Mouse (Mus musculus) brain, embryonic 14.5 days (tissue): ENCODE measurements around the gene Lpar3. TPM values are rescaled to one million over a fixed set of nuclear protein-coding genes. Genes with fewer than 3 reads are reported as not detected.
"Not testable (repeated sequence)": the region's sequence is repeated elsewhere in the genome, so short reads cannot be mapped to it uniquely, and the experiment has no call there.

Source experiments
- DNase-seq: peaks from one replicate; pipeline ENCODE4 v3.0.0-alpha.2; 2011; ENCODE audit warnings: low read depth
- CTCF ChIP-seq: fragments of 200-500 bp; IDR thresholded peaks from 2 replicates; pipeline ENCODE4 v1.5.1; 2012; ENCODE audit warnings: inconsistent platforms, mild to moderate bottlenecking, moderate library complexity, borderline replicate concordance; ENCODE audit not compliant: insufficient read depth, insufficient read length; ENCODE audit errors: extremely low read depth
- POLR2A ChIP-seq: fragments of 200-500 bp; IDR thresholded peaks from 2 replicates; pipeline ENCODE4 v1.6.1; 2012; ENCODE audit warnings: mild to moderate bottlenecking, inconsistent platforms, borderline replicate concordance; ENCODE audit not compliant: poor library complexity, insufficient read depth, insufficient read length, severe bottlenecking; ENCODE audit errors: extremely low read depth
- polyA plus RNA-seq: library from polyadenylated mRNA; depleted of rRNA; stranded (reverse); fragments of >200 nt; gene quantifications from 2 replicates; pipeline ENCODE4 v1.2.3, GENCODE M21; 2012

The Lpar3 gene
- polyA plus RNA-seq, 1 experiment = 0.52 TPM

DNA sequence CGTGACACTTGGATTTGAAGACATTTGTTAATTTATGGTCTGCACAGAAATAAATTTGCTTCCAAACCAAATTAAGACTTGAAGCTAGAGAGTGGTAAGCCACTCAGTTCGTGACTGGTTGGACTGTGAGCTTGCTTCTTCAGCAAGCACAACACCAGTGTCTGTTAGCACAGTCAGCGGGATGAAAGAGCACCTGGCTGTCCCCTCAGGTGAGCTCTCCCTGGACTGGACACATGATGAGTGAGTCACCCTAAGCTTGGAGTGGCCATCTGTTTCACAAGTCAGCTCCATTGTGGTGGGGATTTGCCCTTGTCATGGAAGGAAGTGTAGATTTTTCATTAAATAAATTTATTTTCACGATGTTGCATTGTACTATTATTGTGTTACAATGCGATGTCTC is 25.6 kb upstream of the Lpar3 start:
- no peak for DNase-seq
- TF ChIP-seq CTCF (no peak), POLR2A (no peak)

DNA sequence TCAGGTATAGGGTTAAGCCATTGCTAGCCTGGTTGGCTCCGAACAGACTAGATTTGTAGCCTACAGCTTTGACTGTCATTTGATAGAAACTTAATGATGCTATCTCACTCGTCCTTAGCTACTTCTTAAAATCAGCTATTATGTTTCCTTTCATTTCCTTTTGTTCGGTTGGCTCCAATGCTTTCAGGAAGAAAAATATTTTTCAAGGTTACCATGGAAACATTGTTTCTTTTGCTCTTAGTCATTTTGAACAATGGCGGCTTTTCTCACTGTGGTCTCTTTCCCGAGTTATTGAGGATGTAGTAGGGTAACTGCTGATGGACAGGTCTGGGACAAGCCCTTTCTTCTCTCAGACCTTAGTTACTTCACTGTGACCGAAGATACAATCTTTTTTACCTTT is 24.5 kb upstream of the Lpar3 start:
- peak; percentile 32 for DNase-seq
- TF ChIP-seq CTCF = no peak
- no peak for TF ChIP-seq POLR2A

DNA sequence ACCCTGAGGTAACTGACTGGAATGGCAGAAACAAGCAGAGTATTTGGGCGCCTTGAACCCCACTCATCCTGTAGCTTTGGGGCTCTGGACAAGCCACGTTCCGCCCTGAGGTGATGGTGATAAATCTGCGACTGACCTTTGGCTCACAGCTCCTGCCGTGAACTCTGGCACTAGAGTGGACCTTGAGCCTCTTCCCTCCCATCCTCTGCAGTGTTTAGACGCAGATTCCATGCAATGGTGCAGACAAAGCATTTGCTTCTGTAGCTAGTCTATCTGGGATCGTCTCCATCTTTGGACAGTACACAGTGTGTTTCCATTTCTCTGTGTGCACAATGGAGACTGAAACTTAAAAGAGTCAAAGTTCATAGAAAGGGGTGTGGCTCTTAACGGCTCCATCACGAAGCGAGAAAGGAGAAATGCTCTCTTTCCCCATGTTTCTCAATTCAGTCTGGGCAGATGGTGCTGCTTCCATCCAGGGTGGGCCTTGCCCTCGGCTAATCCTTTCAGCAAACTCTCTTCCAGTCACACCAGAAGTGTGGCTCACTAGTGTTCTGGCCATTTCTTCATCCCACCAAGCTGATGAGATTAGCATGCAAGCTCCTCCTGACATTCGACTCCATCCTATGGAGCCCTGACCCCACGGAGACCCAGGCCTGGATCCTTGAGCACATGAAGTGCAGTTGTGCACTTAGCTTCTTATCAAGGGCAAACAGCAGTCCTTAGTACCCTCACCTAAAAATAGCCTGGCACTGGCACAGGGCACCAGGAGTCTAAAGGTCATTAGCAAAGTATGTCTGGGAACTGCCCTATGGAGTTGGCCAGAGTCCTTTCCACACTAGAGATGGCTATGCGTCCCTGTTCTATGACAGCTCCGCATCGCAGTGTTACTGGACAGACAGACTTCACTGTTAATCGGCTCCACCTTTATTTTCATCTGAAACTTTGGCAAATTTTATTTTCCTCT is 23.7 kb upstream of the Lpar3 start:
- no peak for TF ChIP-seq CTCF
- no peak for TF ChIP-seq POLR2A
- DNase-seq = no peak

DNA sequence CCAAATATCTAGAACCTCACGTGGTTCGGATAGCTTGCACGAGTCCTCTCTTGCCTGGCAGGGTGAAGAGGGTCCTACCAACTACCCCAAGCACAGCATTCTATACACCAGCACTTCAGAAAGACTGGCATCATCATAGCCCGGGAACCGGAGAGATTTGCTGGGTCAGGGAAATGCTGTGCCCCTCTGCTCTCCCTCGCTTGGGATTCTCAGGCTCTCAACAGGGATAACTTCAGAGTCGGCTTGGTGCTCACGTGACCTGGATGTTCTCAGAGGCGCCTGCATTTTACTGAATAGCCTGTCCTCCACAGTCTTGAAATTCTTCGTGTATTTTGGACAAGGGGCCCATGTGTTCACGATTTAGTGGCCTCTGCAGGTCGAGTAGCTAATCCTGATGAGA is 23.0 kb upstream of the Lpar3 start:
- TF ChIP-seq POLR2A = no peak
- TF ChIP-seq CTCF = no peak

DNA sequence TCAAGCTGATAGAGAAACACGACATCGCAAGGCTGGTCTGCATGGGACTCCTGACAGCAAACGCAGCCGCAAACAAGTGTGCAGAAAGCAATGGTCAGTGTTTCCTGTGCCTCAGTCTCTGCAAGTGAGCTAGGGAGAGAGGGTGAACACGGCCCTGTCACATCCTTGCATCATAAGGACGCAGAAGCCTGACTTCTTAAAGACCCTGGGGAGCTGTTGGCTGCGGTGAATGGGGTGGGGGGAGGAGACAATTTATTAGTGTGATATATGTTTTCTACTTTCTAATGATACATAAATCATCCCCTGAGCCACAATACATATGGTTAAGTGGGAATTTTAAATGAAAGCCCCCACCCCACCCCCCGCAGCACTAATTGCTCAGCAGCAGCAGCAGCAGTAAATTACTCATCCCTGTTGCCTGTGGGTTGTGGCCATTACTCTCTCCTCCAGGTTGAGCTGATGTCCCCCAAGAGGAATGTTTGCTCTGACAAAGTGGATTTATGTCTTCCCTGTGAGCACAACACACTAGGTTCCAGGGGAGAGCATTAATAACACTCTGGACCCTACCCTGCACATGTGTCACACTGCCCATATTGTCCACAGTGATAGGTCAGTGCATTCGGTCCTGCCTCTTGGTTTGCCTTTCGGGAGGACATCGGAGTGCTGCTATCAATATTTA is 21.8 kb upstream of the Lpar3 start:
- no peak for TF ChIP-seq POLR2A
- no peak for TF ChIP-seq CTCF
- DNase-seq = no peak

More for the DNA sequence above, 23.0 kb upstream of the Lpar3 start:
- no peak for DNase-seq

DNA sequence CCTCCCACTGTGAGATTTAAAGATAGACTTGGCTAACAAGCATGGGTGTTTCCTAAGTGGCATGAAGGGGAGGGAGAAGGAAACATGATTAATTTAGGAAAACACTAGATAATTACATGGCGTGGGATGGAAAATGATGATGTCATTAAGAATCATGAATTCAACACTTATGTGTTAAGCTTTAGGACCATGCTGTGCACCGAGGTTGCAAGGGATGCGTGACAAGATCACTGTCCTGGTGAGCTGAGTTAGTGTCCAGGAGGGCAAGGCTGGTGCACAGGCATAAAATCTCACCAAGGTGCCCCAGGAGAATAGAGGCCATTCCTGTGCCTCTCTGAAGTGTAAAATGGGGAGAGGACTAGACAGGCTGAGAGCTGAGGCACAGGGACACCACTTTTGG is 21.3 kb upstream of the Lpar3 start:
- DNase-seq = no peak
- TF ChIP-seq CTCF (no peak), POLR2A (no peak)

DNA sequence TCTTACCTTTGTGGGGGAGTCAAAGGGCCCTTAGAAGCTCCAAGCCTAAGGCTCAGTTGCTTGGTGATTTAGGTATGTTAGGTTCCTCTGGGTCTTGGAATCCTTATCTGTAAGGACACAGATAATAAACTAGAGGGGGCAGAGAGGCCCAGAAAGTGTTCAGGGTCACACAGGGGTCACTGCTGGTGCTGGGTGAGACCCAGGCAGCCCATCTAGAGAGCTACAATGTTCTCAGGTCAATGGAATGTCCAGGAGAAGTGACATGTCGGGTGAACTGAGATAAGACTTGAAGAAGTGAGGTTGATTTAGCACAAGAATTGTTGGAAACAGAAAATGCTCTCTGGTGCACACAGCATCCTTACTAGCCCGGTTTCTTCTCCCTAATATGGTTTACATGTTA is 16.4 kb upstream of the Lpar3 start:
- DNase-seq = no peak
- TF ChIP-seq CTCF (no peak), POLR2A (no peak)

DNA sequence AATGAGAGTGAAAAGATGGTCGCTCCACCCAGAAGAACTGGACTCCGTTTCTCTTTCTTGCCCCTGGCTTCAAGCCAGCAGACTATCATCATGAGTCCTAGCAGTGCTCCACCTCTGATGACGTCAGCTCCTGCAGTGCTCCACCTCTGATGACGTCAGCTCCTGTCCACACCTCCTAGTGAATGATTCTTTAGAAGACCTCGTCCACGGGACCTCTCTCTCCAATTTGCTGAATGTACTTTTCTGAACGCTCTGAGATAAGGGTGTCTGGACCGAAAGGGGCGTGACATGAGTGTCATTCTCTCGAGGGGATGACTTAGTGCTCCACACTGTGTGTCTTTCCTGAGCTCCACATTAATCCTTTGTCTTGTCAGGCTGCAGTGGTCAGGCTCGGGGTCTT is 15.5 kb upstream of the Lpar3 start:
- TF ChIP-seq POLR2A (no peak), CTCF (no peak)
- DNase-seq = no peak

DNA sequence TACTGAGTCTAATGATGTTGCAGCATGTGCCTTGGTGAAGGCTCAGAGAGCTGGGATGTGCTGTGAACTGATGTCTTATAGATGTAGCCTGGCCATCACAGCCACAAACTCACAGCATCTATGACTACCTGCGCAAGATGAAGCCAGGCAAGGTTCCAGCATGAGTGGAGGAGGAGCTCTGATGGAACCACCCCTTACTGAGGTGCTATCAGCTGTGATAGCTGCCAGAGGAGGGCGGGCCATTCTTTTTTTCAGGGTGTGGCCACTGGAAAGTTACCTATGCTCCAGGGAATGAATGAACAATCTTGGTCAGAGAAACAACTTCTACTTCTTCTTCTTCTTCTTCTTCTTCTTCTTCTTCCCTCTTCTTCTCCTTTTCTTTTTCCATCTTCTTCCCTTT is 14.1 kb upstream of the Lpar3 start:
- no peak for DNase-seq
- TF ChIP-seq CTCF = no peak
- TF ChIP-seq POLR2A = no peak

DNA sequence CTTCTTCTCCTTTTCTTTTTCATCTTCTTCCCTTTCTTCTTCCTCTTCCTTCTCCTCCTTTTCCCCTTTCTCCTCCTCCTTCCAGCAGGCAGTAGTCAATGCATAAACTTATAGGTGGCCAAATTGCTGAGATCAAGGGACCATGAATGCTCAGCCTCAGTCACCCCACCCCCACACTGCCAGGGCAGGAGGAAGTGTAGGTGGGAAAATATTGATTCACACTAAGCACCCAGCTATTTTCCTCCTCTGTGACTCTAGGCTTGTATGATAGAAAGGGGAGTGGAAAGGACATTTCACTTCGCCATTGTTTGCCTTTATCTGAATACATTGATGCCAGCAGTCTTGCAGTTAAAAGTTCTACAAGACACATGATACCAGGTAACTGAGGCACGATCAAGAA is 13.3 kb upstream of the Lpar3 start:
- DNase-seq = no peak
- TF ChIP-seq POLR2A (no peak), CTCF (no peak)

DNA sequence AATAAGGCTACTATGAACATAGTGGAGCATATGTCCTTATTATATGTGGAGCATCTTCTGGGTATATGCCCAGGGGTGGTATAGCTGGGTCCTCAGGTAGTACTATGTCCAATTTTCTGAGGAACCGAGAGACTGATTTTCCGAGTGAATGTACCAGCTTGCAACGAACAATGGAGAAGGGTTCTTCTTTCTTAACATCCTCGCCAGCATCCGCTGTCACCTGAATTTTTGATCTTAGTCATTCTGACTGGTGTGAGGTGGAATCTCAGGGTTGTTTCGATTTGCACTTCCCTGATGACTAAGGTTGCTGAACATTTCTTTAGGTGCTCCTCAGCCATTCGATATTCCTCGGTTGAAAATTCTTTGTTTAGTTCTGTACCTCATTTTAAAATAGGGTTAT is 11.0 kb upstream of the Lpar3 start:
- not testable (repeated sequence) for DNase-seq

DNA sequence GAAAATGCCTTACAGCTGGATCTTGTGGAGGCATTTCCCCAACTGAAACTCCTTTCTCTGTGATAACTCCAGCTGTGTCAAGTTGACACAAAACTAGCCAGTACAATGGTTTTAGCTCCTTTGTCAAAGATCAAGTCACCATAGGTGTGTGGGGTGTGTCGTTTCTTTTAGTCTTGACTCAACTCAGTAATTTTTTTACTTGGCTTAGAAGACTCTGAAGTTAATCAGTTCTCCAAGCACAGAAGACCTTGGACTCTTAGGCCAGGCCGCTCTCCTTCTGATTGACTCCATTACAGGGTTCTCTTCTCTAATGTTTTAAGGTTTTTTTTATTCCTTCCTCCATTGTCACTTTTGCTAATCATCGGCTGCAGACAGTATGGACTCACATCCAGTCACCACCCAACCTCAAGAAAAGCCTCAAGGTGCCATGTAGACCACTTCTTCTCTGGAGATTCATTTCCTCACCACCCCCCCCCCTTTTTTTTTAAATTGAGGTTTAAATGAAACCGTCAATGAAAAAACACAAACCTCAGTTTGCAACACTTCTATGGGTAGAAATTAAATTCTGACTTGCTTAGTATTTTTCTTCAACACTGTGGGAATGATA is 9.5 kb upstream of the Lpar3 start:
- no peak for DNase-seq
- TF ChIP-seq CTCF (no peak), POLR2A (no peak)

DNA sequence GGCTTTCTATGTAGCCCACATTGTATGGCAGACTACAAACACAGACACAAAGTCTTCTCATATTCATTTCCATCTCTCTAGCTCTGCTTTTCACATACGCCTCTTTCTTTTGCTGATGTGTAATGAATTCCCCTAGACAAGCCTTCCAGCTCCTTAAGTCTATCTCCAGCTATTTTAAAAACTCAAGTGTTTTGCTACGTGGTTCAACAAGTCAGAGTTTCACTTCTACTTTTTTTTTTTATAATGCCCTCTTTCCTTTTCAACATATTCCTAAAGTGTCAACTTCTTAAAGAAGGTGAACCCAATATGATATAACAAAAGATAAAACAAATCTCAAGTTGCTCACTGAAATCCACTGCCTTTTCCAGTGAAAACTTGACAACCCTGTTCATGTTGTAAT is 8.8 kb upstream of the Lpar3 start:
- DNase-seq = no peak
- TF ChIP-seq CTCF = no peak
- TF ChIP-seq POLR2A = no peak
